Mouse (Mus musculus) myocyte (in vitro differentiated cells): Measurements from ENCODE around the gene 1700013F07Rik.

Source experiments
- CEBPB ChIP-seq: IDR thresholded peaks from 2 replicates; pipeline ENCODE4 v1.6.1; 2011; ENCODE audit warnings: mild to moderate bottlenecking, moderate library complexity; ENCODE audit not compliant: poor library complexity, insufficient read depth, severe bottlenecking
- E2F4 ChIP-seq: IDR thresholded peaks from one replicate; pipeline ENCODE4 v1.6.1; 2011; ENCODE audit warnings: mild to moderate bottlenecking, control low read depth, moderate library complexity; ENCODE audit not compliant: insufficient read depth
- MYOG ChIP-seq, 3 experiments: IDR thresholded peaks; one replicate each; pipeline ENCODE4 v1.6.1; 2011; ENCODE audit warnings: control low read depth in 2 of 3, low read depth in 2 of 3, mild to moderate bottlenecking in 2 of 3; ENCODE audit not compliant: insufficient read length in 2 of 3, control insufficient read depth in 1 of 3, insufficient read depth in 1 of 3
- POLR2A ChIP-seq: IDR thresholded peaks from one replicate; pipeline ENCODE4 v1.6.1; 2011; ENCODE audit warnings: low read depth, mild to moderate bottlenecking, control low read depth, moderate library complexity; ENCODE audit not compliant: insufficient read length
- SRF ChIP-seq: IDR thresholded peaks from one replicate; pipeline ENCODE4 v1.6.1; 2011; ENCODE audit warnings: low read depth; ENCODE audit not compliant: control insufficient read depth, insufficient read length
- USF1 ChIP-seq: IDR thresholded peaks from one replicate; pipeline ENCODE4 v1.6.1; 2011; ENCODE audit warnings: low read depth, mild to moderate bottlenecking, control low read depth, moderate library complexity

DNA sequence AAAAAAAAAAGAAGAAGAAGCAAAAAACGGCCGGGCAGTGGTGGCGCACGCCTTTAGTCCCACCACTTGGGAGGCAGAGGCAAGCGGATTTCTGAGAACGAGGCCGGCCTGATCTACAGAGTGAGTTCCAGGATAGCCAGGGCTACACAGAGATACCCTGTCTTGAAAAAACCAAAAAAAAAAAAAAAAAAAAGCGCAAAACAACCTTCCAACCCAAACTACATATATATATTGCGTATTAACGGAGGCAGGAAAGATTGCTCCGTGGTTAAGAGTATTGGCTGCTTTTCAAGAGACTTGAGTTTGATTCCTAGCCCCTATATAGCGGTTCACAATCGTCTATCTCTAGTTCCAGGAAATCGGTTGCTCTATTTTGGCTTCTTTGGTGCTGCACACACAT lies 36.9 kb downstream of the 1700013F07Rik start:
- no peak for TF ChIP-seq E2F4
- TF ChIP-seq POLR2A, result no peak
- no peak for TF ChIP-seq USF1
- no peak for TF ChIP-seq MYOG (IDR thresholded peaks at IDR 0.05; ENCODE audit: control insufficient read depth in 1 of 3, insufficient read depth in 1 of 3, insufficient read length in 2 of 3, low read depth in 2 of 3)
- no peak for TF ChIP-seq CEBPB
- TF ChIP-seq SRF, result no peak
